Mouse (Mus musculus): ENCODE measurements around the gene Ggt1.
"Not testable (repeated sequence)": the region's sequence is repeated elsewhere in the genome, so short reads cannot be mapped to it uniquely, and the experiment has no call there.

The Ggt1 gene

GRCm38 (mm10) chr10:75561071-75561654, at the start of gene Ggt1:
Gene Ggt1 (plus strand): TSS chr10:75561604.
- no peak for DNase-seq

GRCm38 (mm10) chr10:75511897-75512296, 49.5 kb upstream of the Ggt1 start:
- DNase-seq: no peak

GRCm38 (mm10) chr10:75512796-75513195, 48.6 kb upstream of the Ggt1 start:
- DNase-seq: peak; percentile 69

GRCm38 (mm10) chr10:75513306-75514067, 47.9 kb upstream of the Ggt1 start:
- no peak for DNase-seq

GRCm38 (mm10) chr10:75514361-75514760, 47.0 kb upstream of the Ggt1 start:
- DNase-seq: no peak

GRCm38 (mm10) chr10:75515216-75516037, 46.0 kb upstream of the Ggt1 start:
- DNase-seq: peak; percentile 44

GRCm38 (mm10) chr10:75516038-75516723, 45.2 kb upstream of the Ggt1 start:
- DNase-seq: peak; percentile 78

- no peak for DNase-seq
Observed at GRCm38 (mm10) chr10:75516724-75517072, 44.7 kb upstream of the Ggt1 start.

GRCm38 (mm10) chr10:75517073-75517757, 44.2 kb upstream of the Ggt1 start, which contains the start of gene Snrpd3:
Gene Snrpd3 (plus strand): TSS chr10:75517551.
- DNase-seq: peak; percentile 96

- DNase-seq: peak; percentile 97
Observed at GRCm38 (mm10) chr10:75517758-75518143, 43.7 kb upstream of the Ggt1 start, which contains the start of gene Gucd1. Gene Gucd1 (minus strand): TSS chr10:75517972.

GRCm38 (mm10) chr10:75520581-75520980, 40.8 kb upstream of the Ggt1 start:
- DNase-seq: no peak

- no peak for DNase-seq
Observed at GRCm38 (mm10) chr10:75521643-75522042, 39.8 kb upstream of the Ggt1 start.

GRCm38 (mm10) chr10:75525450-75525849, 36.0 kb upstream of the Ggt1 start:
- DNase-seq: not testable (repeated sequence)

- DNase-seq: no peak
Observed at GRCm38 (mm10) chr10:75530322-75530721, 31.1 kb upstream of the Ggt1 start.

GRCm38 (mm10) chr10:75531532-75532090, 29.8 kb upstream of the Ggt1 start:
- no peak for DNase-seq

- DNase-seq: no peak
Observed at GRCm38 (mm10) chr10:75534216-75534615, 27.2 kb upstream of the Ggt1 start.

- no peak for DNase-seq
Observed at GRCm38 (mm10) chr10:75534934-75535333, 26.5 kb upstream of the Ggt1 start.

- DNase-seq: no peak
Observed at GRCm38 (mm10) chr10:75535423-75535822, 26.0 kb upstream of the Ggt1 start.

- DNase-seq: no peak
Observed at GRCm38 (mm10) chr10:75536123-75536522, 25.3 kb upstream of the Ggt1 start.

- DNase-seq: no peak
Observed at GRCm38 (mm10) chr10:75547901-75548300, 13.5 kb upstream of the Ggt1 start.

- no peak for DNase-seq
Observed at GRCm38 (mm10) chr10:75548486-75548885, 12.9 kb upstream of the Ggt1 start.

GRCm38 (mm10) chr10:75549886-75550285, 11.5 kb upstream of the Ggt1 start:
- DNase-seq: no peak

Measured in kidney, postnatal 14 days (tissue).